Mouse (Mus musculus): ENCODE measurements around the gene Syce2. TPM values are rescaled to one million over a fixed set of nuclear protein-coding genes. Genes with fewer than 3 reads are reported as not detected.

Gene Syce2
- polyA plus RNA-seq, 1 experiment from 2014 or later = 35.4 TPM

- H3K9ac ChIP-seq (ENCODE audit: low read length) = peak overlapping the region; percentile 71
- no peak overlapping the region for H3K27ac ChIP-seq (ENCODE audit: low read length)
- H3K36me3 ChIP-seq (ENCODE audit: control insufficient read depth, insufficient read depth) = peaks cover 16% of the 10 kb centered on the region
- H3K9me3 ChIP-seq (replicated peaks; ENCODE audit: control insufficient read depth, low read length) = no peaks in the 10 kb centered on the region
- ATAC-seq (replicated peaks; ENCODE audit: extremely low read depth, insufficient read depth, low FRiP score) = peak; percentile 69
- peak overlapping the region; percentile 58 for H3K4me3 ChIP-seq (ENCODE audit: low read length)
- H3K4me2 ChIP-seq (ENCODE audit: low read depth, low read length) = peak overlapping the region; percentile 95
- H3K4me1 ChIP-seq (ENCODE audit: control insufficient read depth, insufficient read depth, low read length) = peaks cover 11% of the 10 kb centered on the region
- no peaks in the 10 kb centered on the region for H3K27me3 ChIP-seq (ENCODE audit: control insufficient read depth, insufficient read depth, low read length)
- WGBS = 2% methylated on average over 54 of the region's 54 CpGs
Measured at GRCm38 (mm10) chr8:84872309-84872965, 526 bp downstream of the Syce2 start.

DNA sequence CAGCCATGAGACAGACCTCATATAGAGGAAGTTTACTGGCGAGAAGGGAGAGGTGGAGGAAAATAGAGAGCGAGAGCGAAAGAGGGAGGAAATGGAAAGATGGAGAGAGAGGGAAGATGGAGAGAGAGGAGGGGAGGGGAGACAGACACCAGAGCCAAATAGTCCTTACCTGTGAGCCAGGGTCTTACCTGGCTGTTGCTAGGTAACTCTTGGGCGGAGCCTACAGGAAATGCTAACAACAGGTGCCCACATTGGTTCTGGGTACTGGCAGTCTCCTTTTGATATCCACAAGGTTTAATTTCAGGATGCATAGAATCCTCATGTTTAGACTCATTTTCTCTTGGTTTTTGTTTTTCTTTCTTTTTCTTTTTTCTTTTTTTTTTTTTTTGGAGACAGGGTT lies 1.1 kb downstream of the Syce2 start:
- H3K27ac ChIP-seq (ENCODE audit: low read length) = no peak overlapping the region
- H3K4me3 ChIP-seq (ENCODE audit: low read length) = peak overlapping the region; percentile 58
- no peaks in the 10 kb centered on the region for H3K9me3 ChIP-seq (replicated peaks; ENCODE audit: control insufficient read depth, low read length)
- H3K36me3 ChIP-seq (ENCODE audit: control insufficient read depth, insufficient read depth) = peaks cover 10% of the 10 kb centered on the region
- no peak for ATAC-seq (replicated peaks; ENCODE audit: extremely low read depth, insufficient read depth, low FRiP score)
- H3K9ac ChIP-seq (ENCODE audit: low read length) = no peak overlapping the region
- peak overlapping the region; percentile 95 for H3K4me2 ChIP-seq (ENCODE audit: low read depth, low read length)
- no peaks in the 10 kb centered on the region for H3K27me3 ChIP-seq (ENCODE audit: control insufficient read depth, insufficient read depth, low read length)
- H3K4me1 ChIP-seq (ENCODE audit: control insufficient read depth, insufficient read depth, low read length) = peaks cover 11% of the 10 kb centered on the region
- 66% methylated on average over 4 of the region's 4 CpGs for WGBS

DNA sequence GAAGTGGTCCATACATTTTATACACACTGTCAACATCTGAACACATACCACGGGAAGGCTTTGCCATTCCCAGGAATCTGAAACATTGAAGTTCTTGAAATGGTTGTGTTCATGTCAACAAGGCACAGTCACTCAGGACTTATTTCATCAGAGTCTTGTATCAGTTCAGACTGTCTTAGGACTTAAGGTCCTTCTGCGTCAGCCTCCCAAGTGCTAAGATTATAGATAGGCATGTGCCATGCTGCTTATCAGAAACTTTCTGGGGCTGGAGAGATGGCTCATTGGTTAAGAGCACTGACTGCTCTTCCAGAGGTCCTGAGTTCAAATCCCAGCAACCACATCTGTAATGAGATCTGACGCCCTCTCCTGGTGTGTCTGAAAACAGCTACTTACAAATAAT lies 2.4 kb downstream of the Syce2 start:
- no peak overlapping the region for H3K27ac ChIP-seq (ENCODE audit: low read length)
- no peaks in the 10 kb centered on the region for H3K36me3 ChIP-seq (ENCODE audit: control insufficient read depth, insufficient read depth)
- ATAC-seq (replicated peaks; ENCODE audit: extremely low read depth, insufficient read depth, low FRiP score) = no peak
- no peaks in the 10 kb centered on the region for H3K27me3 ChIP-seq (ENCODE audit: control insufficient read depth, insufficient read depth, low read length)
- H3K4me3 ChIP-seq (ENCODE audit: low read length) = no peak overlapping the region
- no peak overlapping the region for H3K9ac ChIP-seq (ENCODE audit: low read length)
- peaks cover 11% of the 10 kb centered on the region for H3K4me1 ChIP-seq (ENCODE audit: control insufficient read depth, insufficient read depth, low read length)
- no peak overlapping the region for H3K4me2 ChIP-seq (ENCODE audit: low read depth, low read length)
- no peaks in the 10 kb centered on the region for H3K9me3 ChIP-seq (replicated peaks; ENCODE audit: control insufficient read depth, low read length)
- 76% methylated on average over 3 of the region's 3 CpGs for WGBS

GRCm38 (mm10) chr8:84877297-84878035 lies 5.6 kb downstream of the Syce2 start:
- Histone ChIP-seq H3K4me3 (ENCODE audit: low read length) (no peak overlapping the region), H3K9me3 (replicated peaks; ENCODE audit: control insufficient read depth, low read length) (no peaks in the 10 kb centered on the region), H3K4me1 (ENCODE audit: control insufficient read depth, insufficient read depth, low read length) (peaks cover 4% of the 10 kb centered on the region), H3K4me2 (ENCODE audit: low read depth, low read length) (no peak overlapping the region), H3K9ac (ENCODE audit: low read length) (no peak overlapping the region), H3K27me3 (ENCODE audit: control insufficient read depth, insufficient read depth, low read length) (no peaks in the 10 kb centered on the region), H3K36me3 (ENCODE audit: control insufficient read depth, insufficient read depth) (no peaks in the 10 kb centered on the region), H3K27ac (ENCODE audit: low read length) (no peak overlapping the region)
- WGBS = 76% methylated on average over 3 of the region's 3 CpGs
- no peak for ATAC-seq (replicated peaks; ENCODE audit: extremely low read depth, insufficient read depth, low FRiP score)

- H3K27ac ChIP-seq (ENCODE audit: low read length) = no peak overlapping the region
- 86% methylated on average over 1 of the region's 1 CpGs for WGBS
- ATAC-seq (replicated peaks; ENCODE audit: extremely low read depth, insufficient read depth, low FRiP score) = no peak
Measured at GRCm38 (mm10) chr8:84878915-84879314, 7.0 kb downstream of the Syce2 start.

GRCm38 (mm10) chr8:84884728-84885127 lies 12.8 kb downstream of the Syce2 start:
- H3K36me3 ChIP-seq (ENCODE audit: control insufficient read depth, insufficient read depth) = peaks cover 14% of the 10 kb centered on the region; the same call in 1 of the 2 replicates
- ATAC-seq (replicated peaks; ENCODE audit: extremely low read depth, insufficient read depth, low FRiP score) = no peak
- 76% methylated on average over 4 of the region's 4 CpGs for WGBS

More at GRCm38 (mm10) chr8:84878915-84879314, 7.0 kb downstream of the Syce2 start:
- Histone ChIP-seq H3K4me1 (ENCODE audit: control insufficient read depth, insufficient read depth, low read length) (no peaks in the 10 kb centered on the region), H3K4me3 (ENCODE audit: low read length) (no peak overlapping the region), H3K4me2 (ENCODE audit: low read depth, low read length) (no peak overlapping the region), H3K9ac (ENCODE audit: low read length) (no peak overlapping the region), H3K27me3 (ENCODE audit: control insufficient read depth, insufficient read depth, low read length) (no peaks in the 10 kb centered on the region), H3K36me3 (ENCODE audit: control insufficient read depth, insufficient read depth) (no peaks in the 10 kb centered on the region), H3K9me3 (replicated peaks; ENCODE audit: control insufficient read depth, low read length) (no peaks in the 10 kb centered on the region)

GRCm38 (mm10) chr8:84888280-84888679 lies 16.4 kb downstream of the Syce2 start:
- 93% methylated on average over 3 of the region's 3 CpGs for WGBS
- H3K4me1 ChIP-seq (ENCODE audit: control insufficient read depth, insufficient read depth, low read length) = peaks cover 6% of the 10 kb centered on the region; the same call in 1 of the 2 replicates
- H3K27me3 ChIP-seq (ENCODE audit: control insufficient read depth, insufficient read depth, low read length) = no peaks in the 10 kb centered on the region
- no peak overlapping the region for H3K27ac ChIP-seq (ENCODE audit: low read length)
- no peaks in the 10 kb centered on the region for H3K9me3 ChIP-seq (replicated peaks; ENCODE audit: control insufficient read depth, low read length)
- no peak overlapping the region for H3K4me2 ChIP-seq (ENCODE audit: low read depth, low read length)
- no peak for ATAC-seq (replicated peaks; ENCODE audit: extremely low read depth, insufficient read depth, low FRiP score)
- no peak overlapping the region for H3K4me3 ChIP-seq (ENCODE audit: low read length)
- H3K9ac ChIP-seq (ENCODE audit: low read length) = no peak overlapping the region
- peaks cover 20% of the 10 kb centered on the region; the same call in 1 of the 2 replicates for H3K36me3 ChIP-seq (ENCODE audit: control insufficient read depth, insufficient read depth)

More at GRCm38 (mm10) chr8:84884728-84885127, 12.8 kb downstream of the Syce2 start:
- no peak overlapping the region for H3K4me3 ChIP-seq (ENCODE audit: low read length)
- no peaks in the 10 kb centered on the region for H3K27me3 ChIP-seq (ENCODE audit: control insufficient read depth, insufficient read depth, low read length)
- H3K27ac ChIP-seq (ENCODE audit: low read length) = no peak overlapping the region
- H3K4me2 ChIP-seq (ENCODE audit: low read depth, low read length) = no peak overlapping the region
- no peaks in the 10 kb centered on the region for H3K9me3 ChIP-seq (replicated peaks; ENCODE audit: control insufficient read depth, low read length)
- H3K4me1 ChIP-seq (ENCODE audit: control insufficient read depth, insufficient read depth, low read length) = no peaks in the 10 kb centered on the region
- H3K9ac ChIP-seq (ENCODE audit: low read length) = no peak overlapping the region

- no peak for ATAC-seq (replicated peaks; ENCODE audit: extremely low read depth, insufficient read depth, low FRiP score)
- Histone ChIP-seq H3K27ac (ENCODE audit: low read length) (no peak overlapping the region), H3K36me3 (ENCODE audit: control insufficient read depth, insufficient read depth) (peaks cover 20% of the 10 kb centered on the region; the same call in 1 of the 2 replicates), H3K9ac (ENCODE audit: low read length) (no peak overlapping the region), H3K4me1 (ENCODE audit: control insufficient read depth, insufficient read depth, low read length) (peaks cover 8% of the 10 kb centered on the region; the same call in 1 of the 2 replicates), H3K4me3 (ENCODE audit: low read length) (no peak overlapping the region), H3K27me3 (ENCODE audit: control insufficient read depth, insufficient read depth, low read length) (no peaks in the 10 kb centered on the region), H3K9me3 (replicated peaks; ENCODE audit: control insufficient read depth, low read length) (no peaks in the 10 kb centered on the region), H3K4me2 (ENCODE audit: low read depth, low read length) (no peak overlapping the region)
- WGBS = 91% methylated on average over 1 of the region's 1 CpGs
Measured at GRCm38 (mm10) chr8:84889141-84889540, 17.2 kb downstream of the Syce2 start.
